Comparison of ENCODE assay signal across 30 mouse cellular contexts in the genomic region with DNA sequence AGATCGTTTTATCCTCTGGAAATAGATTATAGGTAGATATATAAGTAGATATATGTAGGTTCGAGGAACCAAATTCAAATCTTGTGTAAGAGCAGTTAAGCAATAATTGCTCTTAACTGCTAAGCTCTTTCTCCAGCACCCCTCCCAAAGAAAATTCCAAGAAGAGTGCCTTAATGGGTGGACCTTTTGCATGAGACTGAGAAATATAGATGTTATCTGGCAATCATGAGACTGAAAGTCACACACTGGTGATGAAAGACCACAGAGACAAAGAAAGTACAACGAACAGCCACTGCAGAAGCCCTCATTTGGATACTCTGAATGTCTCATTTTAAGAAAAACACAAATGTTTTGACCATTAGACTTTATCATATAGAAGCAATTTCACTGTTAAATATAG. TPM values are rescaled to one million over a fixed set of nuclear protein-coding genes. Genes with fewer than 3 reads are reported as not detected.
DNase-seq lines count a peak whose midpoint lies in the region; ATAC-seq and TF ChIP-seq lines count a peak whose summit lies in the region.
"Had no signal": no experiment of that assay in that cellular context is flagged by ENCODE, and none has a peak within 500 bp of the region (broad histone marks: within the 10 kb centered on the region; RNA-seq: fewer than 3 reads in every experiment).

No protein-coding gene starts in this region.

- no peak for DNase-seq in heart, adult 2 months
- no peak for DNase-seq in heart, adult 9 months (ENCODE audit: low spot score in 2 of 2)
- DNase-seq in lung, postnatal 36 days = peak; percentile 49
- DNase-seq in lung, adult 18-20 months = no peak
- no peak for DNase-seq in thymus, postnatal 0 days (ENCODE audit: low spot score)
- no peak for DNase-seq in neural tube, embryonic 10.5 days (ENCODE audit: extremely low spot score, low spot score)
- DNase-seq: adrenal gland, adult 8-10 months; cerebellum, adult 8-10 months; cerebellum, postnatal 25 days; embryo, embryonic 11 days; heart, postnatal 14 days; kidney, adult 18-20 months; kidney, postnatal 25 days; midbrain, embryonic 14.5 days; right cerebral cortex, adult 18-20 months; spleen, adult 18-20 months; thymus, postnatal 4 days had no signal

- TF ChIP-seq EP300 in heart, adult 2 months (IDR thresholded peaks at IDR 0.05; ENCODE audit: insufficient read depth, low read depth, low read length) = no peak

- ATAC-seq in granulocyte monocyte progenitor cell, adult 5-6 weeks (replicated peaks; ENCODE audit: poor library complexity, severe bottlenecking) = peak; percentile 83
- ATAC-seq: activated CD4-positive, CD25-positive, alpha-beta regulatory T cell, adult 4 months; forebrain, embryonic 15.5 days; inflammation-experienced regulatory T-cells, adult 6 months had no signal

- TF ChIP-seq CTCF in heart, adult 2 months (IDR thresholded peaks at IDR 0.05) = no peak

- no peaks in the 10 kb centered on the region for H3K27me3 ChIP-seq in heart, adult 2 months (ENCODE audit: control insufficient read depth, insufficient read depth, low read length)
- H3K27me3 ChIP-seq: embryonic facial prominence, embryonic 12.5 days; forebrain, embryonic 15.5 days; hindbrain, embryonic 15.5 days; kidney, embryonic 15.5 days; limb, embryonic 13.5 days; neural tube, embryonic 15.5 days had no signal

- H3K79me2 ChIP-seq in heart, adult 2 months (replicated peaks; ENCODE audit: control insufficient read depth, insufficient read depth, low read length) = no peaks in the 10 kb centered on the region

- peaks cover 27% of the 10 kb centered on the region for H3K36me3 ChIP-seq in heart, adult 2 months (ENCODE audit: control insufficient read depth, insufficient read depth, low read length)
- H3K36me3 ChIP-seq: embryonic facial prominence, embryonic 12.5 days; forebrain, embryonic 10.5 days; forebrain, embryonic 15.5 days; hindbrain, embryonic 10.5 days; hindbrain, embryonic 15.5 days; kidney, embryonic 15.5 days; limb, embryonic 13.5 days; neural tube, embryonic 15.5 days had no signal

- intact Hi-C loops in heart, adult 2 months (cut with DNase I) = no loop called here

- WGBS in heart, adult 2 months = 61% methylated on average over 3 of the region's 3 CpGs

- H3K9ac ChIP-seq in heart, adult 2 months (ENCODE audit: low read depth, low read length) = no peak overlapping the region
- H3K9ac ChIP-seq: embryonic facial prominence, embryonic 12.5 days; forebrain, embryonic 15.5 days; hindbrain, embryonic 15.5 days; kidney, embryonic 15.5 days; limb, embryonic 13.5 days; neural tube, embryonic 15.5 days had no signal

- peak overlapping the region; percentile 57 for H3K27ac ChIP-seq in heart, adult 2 months
- H3K27ac ChIP-seq: embryonic facial prominence, embryonic 12.5 days; forebrain, embryonic 10.5 days; forebrain, embryonic 15.5 days; hindbrain, embryonic 10.5 days; hindbrain, embryonic 15.5 days; kidney, embryonic 15.5 days; limb, embryonic 13.5 days; neural tube, embryonic 15.5 days had no signal

- peaks cover 6% of the 10 kb centered on the region for H3K4me1 ChIP-seq in heart, adult 2 months (ENCODE audit: control insufficient read depth, insufficient read depth, low read length)
- H3K4me1 ChIP-seq: embryonic facial prominence, embryonic 12.5 days; forebrain, embryonic 10.5 days; forebrain, embryonic 15.5 days; hindbrain, embryonic 10.5 days; hindbrain, embryonic 15.5 days; kidney, embryonic 15.5 days; neural tube, embryonic 15.5 days had no signal

- no peak for TF ChIP-seq POLR2A in heart, adult 2 months (IDR thresholded peaks at IDR 0.05; ENCODE audit: insufficient read depth, low read depth, low read length)

- H3K4me3 ChIP-seq in heart, adult 2 months = no peak overlapping the region
- H3K4me3 ChIP-seq: embryonic facial prominence, embryonic 12.5 days; forebrain, embryonic 10.5 days; forebrain, embryonic 15.5 days; hindbrain, embryonic 10.5 days; hindbrain, embryonic 15.5 days; kidney, embryonic 15.5 days; limb, embryonic 13.5 days; neural tube, embryonic 15.5 days had no signal

RNA-seq across cellular contexts. Expression of a gene that starts 14.8 kb away (rescaled TPM):
- 10 to 100 TPM; 47.8 to 51.8 TPM for total RNA-seq in heart, adult 2 months (2021)
- polyA plus RNA-seq in heart, adult 2 months (2012; rRNA removed) = 28.1 and 52.2 TPM in 2 replicates
- total RNA-seq in granulocyte monocyte progenitor cell, adult 5-6 weeks (2014; fragmentation: Nextera tagmentation) = 148 and 150 TPM in 2 replicates
- total RNA-seq in granulocyte monocyte progenitor cell, adult 5-6 weeks (2017) = 145 TPM in 2 replicates
- 4.0 and 4.1 TPM in 2 replicates for polyA plus RNA-seq in thymus, postnatal 0 days (2015; fragmentation: Nextera tagmentation; extraction: Ambion mirVana)

RNA-seq across cellular contexts. Expression of a gene that starts 20.5 kb away (rescaled TPM):
- 10 to 100 TPM; 41.7 to 47.8 TPM for total RNA-seq in heart, adult 2 months (2021)
- polyA plus RNA-seq in heart, adult 2 months (2012; rRNA removed) = 38.9 and 65.0 TPM in 2 replicates
- total RNA-seq in granulocyte monocyte progenitor cell, adult 5-6 weeks (2014; fragmentation: Nextera tagmentation) = 9.7 and 14.6 TPM in 2 replicates
- 11.8 and 13.0 TPM in 2 replicates for total RNA-seq in granulocyte monocyte progenitor cell, adult 5-6 weeks (2017)
- 3.8 and 4.9 TPM in 2 replicates for polyA plus RNA-seq in thymus, postnatal 0 days (2015; fragmentation: Nextera tagmentation; extraction: Ambion mirVana)

RNA-seq across cellular contexts. Expression of a gene that starts 33.4 kb away (rescaled TPM):
- total RNA-seq in heart, adult 2 months (2021) = 1 to 10 TPM; 1.1 to 2.0 TPM
- 1.4 and 2.4 TPM in 2 replicates for polyA plus RNA-seq in heart, adult 2 months (2012; rRNA removed)
- total RNA-seq in granulocyte monocyte progenitor cell, adult 5-6 weeks (2014; fragmentation: Nextera tagmentation) = not detected in 2 replicates
- total RNA-seq in granulocyte monocyte progenitor cell, adult 5-6 weeks (2017) = not detected in 2 replicates
- polyA plus RNA-seq in thymus, postnatal 0 days (2015; fragmentation: Nextera tagmentation; extraction: Ambion mirVana) = not detected in 2 replicates
- total RNA-seq: gastrocnemius, adult 18-20 months had no signal
- polyA plus RNA-seq: activated CD4-positive, CD25-positive, alpha-beta regulatory T cell, adult 4 months; inflammation-experienced regulatory T-cells, adult 6 months; liver, embryonic 16.5 days had no signal
